Mouse (Mus musculus) brain, embryonic 14.5 days (tissue): Measurements from ENCODE around the gene Parvb. TPM values are rescaled to one million over a fixed set of nuclear protein-coding genes. Genes with fewer than 3 reads are reported as not detected.
A peak's percentile ranks its signal among the peaks of the same experiment; 100 is the strongest.

ENCODE experiments used
- DNase-seq: peaks from one replicate; pipeline ENCODE4 v3.0.0-alpha.2; 2011; ENCODE audit warnings: low read depth
- CTCF ChIP-seq: fragments of 200-500 bp; IDR thresholded peaks from 2 replicates; pipeline ENCODE4 v1.5.1; 2012; ENCODE audit warnings: inconsistent platforms, mild to moderate bottlenecking, moderate library complexity, borderline replicate concordance; ENCODE audit not compliant: insufficient read depth, insufficient read length; ENCODE audit errors: extremely low read depth
- POLR2A ChIP-seq: fragments of 200-500 bp; IDR thresholded peaks from 2 replicates; pipeline ENCODE4 v1.6.1; 2012; ENCODE audit warnings: mild to moderate bottlenecking, inconsistent platforms, borderline replicate concordance; ENCODE audit not compliant: poor library complexity, insufficient read depth, insufficient read length, severe bottlenecking; ENCODE audit errors: extremely low read depth
- polyA plus RNA-seq: library from polyadenylated mRNA; depleted of rRNA; stranded (reverse); fragments of >200 nt; gene quantifications from 2 replicates; pipeline ENCODE4 v1.2.3, GENCODE M21; 2012

The Parvb gene
- polyA plus RNA-seq, 1 experiment: 19.3 TPM

DNA sequence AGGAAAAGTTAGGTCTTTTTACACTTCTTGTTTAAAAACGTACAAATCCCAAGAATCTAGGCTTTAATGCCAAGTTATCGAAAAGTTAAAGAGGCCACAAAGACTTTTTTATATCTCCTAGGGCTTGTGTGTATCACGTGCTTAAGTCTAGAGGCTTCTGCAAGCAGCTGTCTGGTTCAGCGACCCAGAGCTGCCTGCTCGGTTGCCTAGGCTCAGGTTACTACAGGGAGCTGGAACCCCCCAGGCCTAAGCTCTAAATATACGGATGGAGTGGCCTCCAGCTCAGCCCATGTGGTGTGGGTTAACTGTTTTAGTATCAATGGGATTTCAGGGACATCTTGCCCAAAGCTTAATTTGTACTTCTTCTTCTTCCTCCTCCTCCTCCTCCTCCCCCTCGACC, 9.7 kb downstream of the Parvb start:
- no peak for TF ChIP-seq POLR2A
- no peak for TF ChIP-seq CTCF
- DNase-seq: no peak

GRCm38 (mm10) chr15:84245104-84245503, 13.3 kb downstream of the Parvb start:
- DNase-seq: peak; percentile 83
- no peak for TF ChIP-seq POLR2A

DNA sequence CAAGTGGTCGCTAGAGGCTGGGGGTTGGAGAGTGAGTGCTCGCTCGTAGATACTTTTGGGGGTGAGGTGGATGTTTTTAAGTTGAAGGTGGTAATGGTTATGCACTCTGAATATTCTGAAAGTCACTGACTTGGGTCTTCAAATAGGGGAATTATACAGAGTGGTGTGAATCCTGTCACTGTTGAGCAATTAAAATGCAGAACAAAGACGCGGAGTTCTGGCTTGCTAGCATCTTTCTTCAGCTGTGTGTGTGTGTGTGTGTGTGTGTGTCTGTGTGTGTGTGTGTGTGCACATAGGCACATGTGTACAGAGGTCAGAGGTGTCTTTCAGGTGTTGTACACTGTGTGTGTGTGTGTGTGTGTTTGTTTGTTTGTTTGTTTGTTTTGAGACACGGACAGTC, 14.4 kb downstream of the Parvb start:
- no peak for DNase-seq
- TF ChIP-seq POLR2A (no peak), CTCF (no peak)

DNA sequence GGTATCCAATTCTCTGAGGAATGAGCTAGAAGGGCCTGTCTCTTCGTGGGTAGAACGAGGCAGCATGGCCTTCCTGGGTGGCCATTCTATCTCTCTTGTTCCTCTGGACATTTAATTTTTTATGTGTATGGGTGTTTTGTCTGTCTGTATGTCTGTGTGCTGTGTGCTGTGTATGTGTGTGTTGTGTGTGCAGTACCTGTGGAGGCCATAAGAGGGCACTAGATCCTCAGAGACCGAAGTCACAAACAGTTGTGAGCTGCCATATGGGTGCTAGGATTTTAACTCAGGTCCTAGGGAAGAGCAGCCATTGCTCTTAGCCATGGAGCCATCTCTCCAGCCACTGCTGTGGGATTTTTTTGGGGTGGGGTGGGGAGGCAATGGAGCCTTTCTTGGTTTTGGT, 15.5 kb downstream of the Parvb start:
- TF ChIP-seq CTCF (no peak; the same call in 1 of the 2 replicates), POLR2A (no peak)
- DNase-seq: no peak

DNA sequence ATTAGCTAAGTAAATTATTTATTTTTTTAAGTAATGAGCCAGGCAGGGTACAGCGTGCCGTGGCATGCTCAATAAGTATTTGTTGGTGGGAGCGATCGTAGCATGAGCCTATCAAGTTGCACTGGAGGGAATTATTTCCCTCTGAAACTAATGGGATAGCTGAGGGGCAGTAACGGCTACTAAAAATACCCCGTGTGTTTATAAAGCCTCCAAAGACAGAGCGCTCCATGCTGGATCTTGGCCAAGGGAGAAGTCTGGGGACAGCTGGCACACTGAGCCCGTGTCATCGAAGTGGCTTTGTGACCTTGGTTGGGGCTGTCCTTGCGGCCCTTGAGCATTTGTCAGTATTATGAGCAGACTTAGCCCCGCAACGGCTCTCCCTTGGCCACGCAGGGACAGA, 19.4 kb downstream of the Parvb start:
- TF ChIP-seq CTCF (no peak), POLR2A (no peak)
- peak; percentile 65 for DNase-seq

DNA sequence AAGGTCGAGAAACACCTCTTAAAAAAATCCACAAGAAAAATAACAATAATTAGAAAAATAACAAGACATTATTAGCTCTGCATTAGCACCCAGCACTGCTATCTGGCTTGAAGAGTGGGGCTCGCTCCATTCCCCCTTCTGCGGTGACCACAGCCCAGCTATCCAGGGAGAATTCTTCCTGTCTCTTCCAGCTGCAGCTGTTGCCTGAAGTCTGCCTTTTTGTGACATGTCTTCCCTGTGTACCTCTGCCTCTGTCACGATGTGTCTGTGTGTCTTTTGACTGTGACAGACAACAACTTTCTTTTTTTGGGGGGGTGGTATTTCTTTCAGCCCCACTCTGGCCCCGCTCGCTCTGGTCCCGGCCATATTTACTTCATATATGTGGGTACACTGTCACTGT, 20.8 kb downstream of the Parvb start:
- no peak for DNase-seq
- TF ChIP-seq POLR2A (no peak), CTCF (no peak)

DNA sequence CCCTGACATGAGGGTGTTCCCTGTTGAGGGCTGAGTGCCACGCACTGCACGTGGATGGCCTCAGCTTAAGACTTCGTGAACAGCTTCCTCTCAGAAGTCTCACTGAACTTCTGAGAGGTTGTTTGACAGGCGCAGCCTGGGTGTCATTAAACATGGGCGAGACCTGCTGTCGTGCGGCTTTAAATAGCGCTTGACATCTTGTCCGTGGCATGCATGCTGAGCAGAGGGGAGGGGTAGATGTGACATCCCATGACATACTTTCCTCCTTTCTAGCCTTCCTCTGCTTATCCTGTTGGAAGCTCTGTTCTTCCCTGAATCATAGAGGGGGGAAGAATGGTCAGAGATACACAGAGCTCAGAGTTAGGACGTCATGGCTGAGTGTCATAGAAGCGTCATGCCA, 21.9 kb downstream of the Parvb start:
- peak; percentile 61 for DNase-seq
- TF ChIP-seq CTCF (no peak), POLR2A (no peak)

GRCm38 (mm10) chr15:84254387-84254786, 22.5 kb downstream of the Parvb start:
- no peak for TF ChIP-seq POLR2A
- DNase-seq: no peak

- DNase-seq: peak; percentile 56
These were observed 24.5 kb downstream of the Parvb start for GRCm38 (mm10) chr15:84256254-84256850.

DNA sequence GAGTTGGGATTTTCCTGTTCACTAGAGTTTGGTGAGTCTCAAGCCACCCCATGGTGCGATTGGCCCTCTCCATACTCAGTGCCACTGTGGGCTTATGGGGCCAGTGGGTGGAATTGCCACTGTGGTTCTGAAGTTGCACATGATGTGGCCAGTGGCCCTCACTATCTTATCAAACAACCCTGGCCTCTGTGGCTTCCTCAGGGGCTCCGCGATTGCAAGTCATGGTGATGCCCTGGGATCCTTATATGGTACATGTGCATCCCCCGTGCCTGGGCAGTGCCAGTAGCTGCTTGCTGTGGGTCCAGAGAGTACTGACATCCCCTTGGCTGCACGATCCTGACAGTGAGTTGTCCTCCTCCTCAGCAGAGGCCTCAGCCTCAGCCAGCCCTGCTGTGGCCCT, 25.0 kb downstream of the Parvb start:
- TF ChIP-seq POLR2A (no peak), CTCF (no peak)
- no peak for DNase-seq

More at GRCm38 (mm10) chr15:84256254-84256850, 24.5 kb downstream of the Parvb start:
- TF ChIP-seq POLR2A (no peak), CTCF (no peak)

DNA sequence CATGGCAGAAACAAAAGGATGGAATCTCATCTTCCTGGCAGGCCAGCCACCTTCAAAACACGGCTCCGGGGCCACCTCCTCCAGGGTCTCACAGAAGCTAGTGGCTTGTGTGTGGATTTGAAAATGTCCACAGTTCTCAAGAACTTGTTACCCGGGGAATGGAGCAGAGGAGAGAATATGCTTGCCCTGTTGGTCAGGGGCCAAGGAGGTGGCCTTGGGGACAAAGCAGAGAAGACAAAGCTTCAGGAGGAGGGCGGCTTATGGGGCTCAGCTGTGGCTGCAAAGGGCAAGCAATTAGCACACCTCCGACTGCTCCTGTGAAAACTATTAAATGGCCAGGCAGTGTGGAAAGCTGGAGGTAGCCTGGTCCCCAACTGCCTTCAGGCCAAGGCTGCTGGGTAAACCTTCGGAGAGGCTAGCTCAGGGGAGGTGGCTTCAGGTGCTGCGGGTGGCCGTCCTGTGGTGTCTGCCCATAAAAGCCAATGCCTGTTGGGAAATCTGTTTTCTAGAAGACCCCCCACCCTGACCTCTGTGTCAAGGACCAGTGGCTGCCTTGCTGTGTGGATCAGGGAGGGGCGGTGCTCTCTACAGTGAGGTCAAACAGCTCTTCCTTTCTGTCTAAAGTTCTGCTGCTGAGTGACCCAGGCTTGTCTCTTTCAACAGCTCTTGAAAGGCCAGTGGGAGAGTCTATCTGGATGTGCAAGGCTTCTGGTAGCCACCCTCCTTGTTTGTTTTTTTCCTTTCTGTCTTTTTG, 26.9 kb downstream of the Parvb start:
- TF ChIP-seq POLR2A (no peak), CTCF (no peak)
- DNase-seq: peak; percentile 41
